Mouse (Mus musculus): ENCODE measurements around the gene Cep170b. TPM values are rescaled to one million over a fixed set of nuclear protein-coding genes. Genes with fewer than 3 reads are reported as not detected.

Cep170b gene
- total and polyA plus RNA-seq, 2 experiments from 2014 or later = 46.4 to 140 TPM

- no peak for TF ChIP-seq CTCF (IDR thresholded peaks at IDR 0.05)
- 81% methylated on average over 7 of the region's 11 CpGs for WGBS
These were observed 24.0 kb downstream of the Cep170b start for GRCm38 (mm10) chr12:112744211-112744610.

GRCm38 (mm10) chr12:112744891-112745580 is 24.8 kb downstream of the Cep170b start:
- no peak for DNase-seq (ENCODE audit: low spot score)
- 83% methylated on average over 10 of the region's 10 CpGs for whole genome bisulfite sequencing

More at GRCm38 (mm10) chr12:112744211-112744610, 24.0 kb downstream of the Cep170b start:
- ATAC-seq (ENCODE audit: low FRiP score) = no peak
- DNase-seq (ENCODE audit: low spot score) = no peak
- Histone ChIP-seq H3K9me3 (ENCODE audit: low read length) (no peaks in the 10 kb centered on the region), H3K4me2 (ENCODE audit: low read depth, low read length, poor library complexity, severe bottlenecking) (no peak overlapping the region), H3K27me3 (ENCODE audit: insufficient read depth, low read length) (no peaks in the 10 kb centered on the region), H3K4me3 (ENCODE audit: low read depth, low read length) (no peak overlapping the region), H3K4me1 (ENCODE audit: insufficient read depth, low read length) (0 out of 2 replicates have a peak, but pooled peaks cover 3% of the 10 kb centered on the region), H3K27ac (ENCODE audit: low read depth, low read length) (no peak overlapping the region), H3K36me3 (ENCODE audit: insufficient read depth, low read length) (peaks cover 46% of the 10 kb centered on the region), H3K9ac (replicated peaks; ENCODE audit: low read length, poor library complexity, severe bottlenecking) (no peak overlapping the region)

GRCm38 (mm10) chr12:112745716-112746115 is 25.5 kb downstream of the Cep170b start:
- 92% methylated on average over 10 of the region's 10 CpGs for WGBS
- no peaks in the 10 kb centered on the region for H3K9me3 ChIP-seq (ENCODE audit: low read length)
- ATAC-seq (ENCODE audit: low FRiP score) = no peak

More at GRCm38 (mm10) chr12:112744891-112745580, 24.8 kb downstream of the Cep170b start:
- H3K36me3 ChIP-seq (ENCODE audit: insufficient read depth, low read length) = peaks cover 39% of the 10 kb centered on the region
- H3K4me2 ChIP-seq (ENCODE audit: low read depth, low read length, poor library complexity, severe bottlenecking) = no peak overlapping the region
- H3K27ac ChIP-seq (ENCODE audit: low read depth, low read length) = no peak overlapping the region
- H3K9ac ChIP-seq (replicated peaks; ENCODE audit: low read length, poor library complexity, severe bottlenecking) = no peak overlapping the region
- H3K4me3 ChIP-seq (ENCODE audit: low read depth, low read length) = no peak overlapping the region
- no peak for ATAC-seq (ENCODE audit: low FRiP score)
- H3K27me3 ChIP-seq (ENCODE audit: insufficient read depth, low read length) = no peaks in the 10 kb centered on the region
- 0 out of 2 replicates have a peak, but pooled peaks cover 3% of the 10 kb centered on the region for H3K4me1 ChIP-seq (ENCODE audit: insufficient read depth, low read length)
- no peaks in the 10 kb centered on the region for H3K9me3 ChIP-seq (ENCODE audit: low read length)
- TF ChIP-seq CTCF (IDR thresholded peaks at IDR 0.05) = no peak

GRCm38 (mm10) chr12:112746461-112746807 is 26.2 kb downstream of the Cep170b start:
- peaks cover 27% of the 10 kb centered on the region for H3K36me3 ChIP-seq (ENCODE audit: insufficient read depth, low read length)
- H3K4me2 ChIP-seq (ENCODE audit: low read depth, low read length, poor library complexity, severe bottlenecking) = no peak overlapping the region
- H3K4me1 ChIP-seq (ENCODE audit: insufficient read depth, low read length) = 0 out of 2 replicates have a peak, but pooled peaks cover 3% of the 10 kb centered on the region
- no peaks in the 10 kb centered on the region for H3K9me3 ChIP-seq (ENCODE audit: low read length)
- peak overlapping the region; percentile 27; the same call in 1 of the 2 replicates for H3K27ac ChIP-seq (ENCODE audit: low read depth, low read length)
- no peak for TF ChIP-seq CTCF (IDR thresholded peaks at IDR 0.05)
- no peak overlapping the region for H3K4me3 ChIP-seq (ENCODE audit: low read depth, low read length)
- no peak overlapping the region for H3K9ac ChIP-seq (replicated peaks; ENCODE audit: low read length, poor library complexity, severe bottlenecking)
- ATAC-seq (ENCODE audit: low FRiP score) (no peak), DNase-seq (ENCODE audit: low spot score) (no peak)
- H3K27me3 ChIP-seq (ENCODE audit: insufficient read depth, low read length) = no peaks in the 10 kb centered on the region
- WGBS = 76% methylated on average over 4 of the region's 4 CpGs

More at GRCm38 (mm10) chr12:112745716-112746115, 25.5 kb downstream of the Cep170b start:
- no peak overlapping the region for H3K9ac ChIP-seq (replicated peaks; ENCODE audit: low read length, poor library complexity, severe bottlenecking)
- no peak overlapping the region for H3K27ac ChIP-seq (ENCODE audit: low read depth, low read length)
- H3K4me2 ChIP-seq (ENCODE audit: low read depth, low read length, poor library complexity, severe bottlenecking) = no peak overlapping the region
- no peak for DNase-seq (ENCODE audit: low spot score)
- H3K4me3 ChIP-seq (ENCODE audit: low read depth, low read length) = no peak overlapping the region
- TF ChIP-seq CTCF (IDR thresholded peaks at IDR 0.05) = no peak
- H3K36me3 ChIP-seq (ENCODE audit: insufficient read depth, low read length) = peaks cover 32% of the 10 kb centered on the region
- 0 out of 2 replicates have a peak, but pooled peaks cover 3% of the 10 kb centered on the region for H3K4me1 ChIP-seq (ENCODE audit: insufficient read depth, low read length)
- H3K27me3 ChIP-seq (ENCODE audit: insufficient read depth, low read length) = no peaks in the 10 kb centered on the region

- Histone ChIP-seq H3K9me3 (ENCODE audit: low read length) (no peaks in the 10 kb centered on the region), H3K27ac (ENCODE audit: low read depth, low read length) (peak overlapping the region; percentile 90), H3K27me3 (ENCODE audit: insufficient read depth, low read length) (no peaks in the 10 kb centered on the region), H3K4me3 (ENCODE audit: low read depth, low read length) (no peak overlapping the region), H3K4me1 (ENCODE audit: insufficient read depth, low read length) (0 out of 2 replicates have a peak, but pooled peaks cover 3% of the 10 kb centered on the region), H3K36me3 (ENCODE audit: insufficient read depth, low read length) (peaks cover 25% of the 10 kb centered on the region), H3K4me2 (ENCODE audit: low read depth, low read length, poor library complexity, severe bottlenecking) (no peak overlapping the region), H3K9ac (replicated peaks; ENCODE audit: low read length, poor library complexity, severe bottlenecking) (peak overlapping the region; percentile 36; the same call in 1 of the 2 replicates)
- peak; percentile 89 for TF ChIP-seq CTCF (IDR thresholded peaks at IDR 0.05)
- DNase-seq (ENCODE audit: low spot score) = peak; percentile 90
- WGBS = 16% methylated on average over 10 of the region's 10 CpGs
- ATAC-seq (ENCODE audit: low FRiP score) = peak; percentile 70
These were observed 26.8 kb downstream of the Cep170b start for GRCm38 (mm10) chr12:112746808-112747605.

Data from midbrain, postnatal 0 days (tissue).